7 mouse cellular contexts compared by ENCODE assay signal in genomic region chr11:96318368-96319070, GRCm38 (mm10). TPM values are rescaled to one million over a fixed set of nuclear protein-coding genes. Genes with fewer than 3 reads are reported as not detected.
DNase-seq lines count a peak whose midpoint lies in the region; ATAC-seq and TF ChIP-seq lines count a peak whose summit lies in the region.

No protein-coding gene starts in this region.

- H3K36me3 ChIP-seq in heart, postnatal 0 days (replicated peaks; ENCODE audit: control insufficient read depth, insufficient read depth, low read length): no peaks in the 10 kb centered on the region

- WGBS in heart, postnatal 0 days: 1% methylated on average over 39 of the region's 45 CpGs

- DNase-seq in T-cell, adult 2 months (ENCODE audit: low spot score): peak; percentile 53
- DNase-seq in embryo, embryonic 11 days: peak; percentile 91
- no peak for DNase-seq in heart, postnatal 0 days (ENCODE audit: low spot score)
- DNase-seq in kidney, postnatal 36 days: peak; percentile 89 to 95
- DNase-seq in testis, postnatal 14 days (ENCODE audit: low spot score): peak; percentile 63
- DNase-seq in right cerebral cortex, postnatal 25 days: no peak

- H3K4me2 ChIP-seq in heart, postnatal 0 days (ENCODE audit: low read depth, low read length): peak overlapping the region; percentile 59

- TF ChIP-seq CTCF in heart, postnatal 0 days (IDR thresholded peaks at IDR 0.05; ENCODE audit: low read depth): no peak

- H3K27ac ChIP-seq in heart, postnatal 0 days (ENCODE audit: low read depth): peak overlapping the region; percentile 79

- no peaks in the 10 kb centered on the region for H3K9me3 ChIP-seq in heart, postnatal 0 days (replicated peaks; ENCODE audit: control insufficient read depth, low read length)

- H3K27me3 ChIP-seq in heart, postnatal 0 days (ENCODE audit: control insufficient read depth, insufficient read depth, low read length): peaks cover 100% of the 10 kb centered on the region

- peak overlapping the region; percentile 47 for H3K9ac ChIP-seq in heart, postnatal 0 days (replicated peaks; ENCODE audit: low read depth, low read length)

- TF ChIP-seq EP300 in heart, postnatal 0 days (IDR thresholded peaks at IDR 0.05; ENCODE audit: low read depth): no peak

- ATAC-seq in heart, postnatal 0 days (ENCODE audit: insufficient read depth, low read depth): peak; percentile 63
- peak; percentile 75 for ATAC-seq in megakaryocyte progenitor cell, adult 5-6 weeks (replicated peaks; ENCODE audit: poor library complexity)

- no peaks in the 10 kb centered on the region for H3K4me1 ChIP-seq in heart, postnatal 0 days (ENCODE audit: control insufficient read depth, insufficient read depth)

- peak overlapping the region; percentile 47 for H3K4me3 ChIP-seq in heart, postnatal 0 days (ENCODE audit: low read depth, low read length)

RNA-seq across cellular contexts. Expression of gene Hoxb4, which starts 0.5 kb away (rescaled TPM):
- 0.39 and 2.3 TPM in 2 replicates for total RNA-seq in heart, postnatal 0 days (2014; rRNA removed; ENCODE audit: low replicate concordance)
- 0.19 and 0.25 TPM in 2 replicates for polyA plus RNA-seq in heart, postnatal 0 days (2015; fragmentation: Nextera tagmentation; extraction: Ambion mirVana)
- total RNA-seq in megakaryocyte progenitor cell, adult 5-6 weeks (2015): 1.7 and 2.7 TPM in 2 replicates
- total RNA-seq in megakaryocyte progenitor cell, adult 5-6 weeks (2017): 1.5 and 2.2 TPM in 2 replicates

RNA-seq across cellular contexts. Expression of gene Hoxb3, which starts 4.6 kb away (rescaled TPM):
- 0.08 and 0.66 TPM in 2 replicates for total RNA-seq in heart, postnatal 0 days (2014; rRNA removed; ENCODE audit: low replicate concordance)
- 0.15 and 0.32 TPM in 2 replicates for polyA plus RNA-seq in heart, postnatal 0 days (2015; fragmentation: Nextera tagmentation; extraction: Ambion mirVana)
- 1.2 and 1.6 TPM in 2 replicates for total RNA-seq in megakaryocyte progenitor cell, adult 5-6 weeks (2015)
- 0.83 and 1.3 TPM in 2 replicates for total RNA-seq in megakaryocyte progenitor cell, adult 5-6 weeks (2017)

RNA-seq across cellular contexts. Expression of gene Hoxb5, which starts 15.4 kb away (rescaled TPM):
- 0.19 TPM in 1 of 2 replicates, not detected in the other for total RNA-seq in heart, postnatal 0 days (2014; rRNA removed; ENCODE audit: low replicate concordance)
- 0.08 and 0.25 TPM in 2 replicates for polyA plus RNA-seq in heart, postnatal 0 days (2015; fragmentation: Nextera tagmentation; extraction: Ambion mirVana)
- total RNA-seq in megakaryocyte progenitor cell, adult 5-6 weeks (2015): 0.07 and 0.44 TPM in 2 replicates
- 0.14 TPM in 1 of 2 replicates, not detected in the other for total RNA-seq in megakaryocyte progenitor cell, adult 5-6 weeks (2017)

RNA-seq across cellular contexts. Expression of gene Hoxb6, which starts 26.2 kb away (rescaled TPM):
- total RNA-seq in heart, postnatal 0 days (2014; rRNA removed; ENCODE audit: low replicate concordance): not detected in 2 replicates
- not detected in 2 replicates for polyA plus RNA-seq in heart, postnatal 0 days (2015; fragmentation: Nextera tagmentation; extraction: Ambion mirVana)
- total RNA-seq in megakaryocyte progenitor cell, adult 5-6 weeks (2015): not detected in 2 replicates
- 0.30 TPM in 1 of 2 replicates, not detected in the other for total RNA-seq in megakaryocyte progenitor cell, adult 5-6 weeks (2017)

RNA-seq across cellular contexts. Expression of gene Hoxb2, which starts 31.8 kb away (rescaled TPM):
- 1.9 and 3.2 TPM in 2 replicates for total RNA-seq in heart, postnatal 0 days (2014; rRNA removed; ENCODE audit: low replicate concordance)
- 0.97 and 1.8 TPM in 2 replicates for polyA plus RNA-seq in heart, postnatal 0 days (2015; fragmentation: Nextera tagmentation; extraction: Ambion mirVana)
- total RNA-seq in megakaryocyte progenitor cell, adult 5-6 weeks (2015): 0.07 and 0.49 TPM in 2 replicates
- total RNA-seq in megakaryocyte progenitor cell, adult 5-6 weeks (2017): 0.12 and 0.14 TPM in 2 replicates

Comparison
In these comparisons a context has a peak if more than half of its experiments do, and no peak if none do; other contexts are left out.
1. DNase-seq: peak in T-cell, adult 2 months (single experiment), embryo, embryonic 11 days (single experiment), kidney, postnatal 36 days (2 of 2) and testis, postnatal 14 days (single experiment); none in heart, postnatal 0 days (single experiment) and right cerebral cortex, postnatal 25 days (single experiment).